Mouse (Mus musculus): Measurements from ENCODE around the gene Fh1.

The Fh1 gene

GRCm38 (mm10) chr1:175625257-175625879 lies at the start of gene Fh1:
Gene Fh1 (minus strand): TSS chr1:175625635.
- peak; percentile 91 for DNase-seq (ENCODE audit: low read depth, low spot score)

DNA sequence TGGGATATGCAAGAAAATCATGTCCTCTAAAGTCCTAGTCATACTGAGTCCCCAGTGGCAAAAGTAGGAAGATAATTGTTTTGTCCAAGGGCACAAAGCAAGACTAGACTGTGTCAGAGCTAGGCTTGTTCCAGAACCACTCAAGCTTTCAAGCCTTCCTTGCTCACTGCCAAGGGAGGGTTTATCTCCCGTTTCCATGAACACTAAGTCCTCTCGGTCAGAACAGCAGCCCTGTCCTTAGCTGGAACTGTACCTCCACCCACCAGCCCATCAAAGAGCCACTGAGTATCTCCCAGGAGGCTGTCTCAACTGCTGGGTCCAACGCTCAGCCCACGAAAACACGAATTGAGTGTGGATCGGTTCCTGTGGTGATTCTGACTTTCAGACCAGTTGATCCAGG lies 49.7 kb upstream of the Fh1 start:
- DNase-seq (ENCODE audit: low read depth, low spot score) = no peak

DNA sequence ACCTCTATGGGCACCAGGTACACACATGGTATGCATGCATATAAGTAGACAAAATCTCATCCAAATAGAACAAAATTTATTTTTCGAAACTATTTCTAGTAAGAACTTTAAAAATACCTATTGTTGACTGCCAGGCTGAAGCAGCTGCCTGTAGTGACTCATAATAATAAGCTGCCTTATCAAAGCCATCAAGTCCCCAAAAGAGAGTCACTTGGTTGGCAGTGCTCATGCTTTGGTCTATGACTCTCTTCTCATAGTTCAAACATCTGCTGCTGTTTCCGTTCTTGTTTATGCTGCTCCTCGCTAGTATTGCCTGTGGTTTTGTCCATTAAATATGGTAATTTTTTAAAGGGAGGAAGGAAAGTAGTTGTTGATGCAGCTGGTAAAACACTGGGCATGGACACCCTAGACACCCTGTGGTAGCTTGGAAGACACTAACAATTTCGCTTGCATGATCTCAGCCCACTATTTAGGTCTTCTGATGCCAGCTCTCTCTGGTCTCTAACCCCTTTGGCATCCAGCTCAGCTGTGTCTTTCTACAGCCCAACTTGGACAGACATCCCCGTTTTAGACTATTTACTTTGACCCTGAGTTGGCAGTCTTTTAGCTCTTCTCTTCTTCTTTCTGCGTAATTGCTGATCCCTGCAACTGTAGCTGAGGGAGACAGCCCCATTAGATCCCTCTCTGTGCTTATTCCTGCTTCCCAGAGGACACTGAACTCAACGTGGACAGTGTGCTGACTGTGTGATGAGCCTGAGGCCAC lies 48.3 kb upstream of the Fh1 start:
- no peak for DNase-seq (ENCODE audit: low read depth, low spot score)

GRCm38 (mm10) chr1:175671626-175672025 lies 46.2 kb upstream of the Fh1 start:
- no peak for DNase-seq (ENCODE audit: low read depth, low spot score)

- no peak for DNase-seq (ENCODE audit: low read depth, low spot score)
Observed at GRCm38 (mm10) chr1:175670042-175670441, 44.6 kb upstream of the Fh1 start.

GRCm38 (mm10) chr1:175669456-175669855 lies 44.0 kb upstream of the Fh1 start:
- no peak for DNase-seq (ENCODE audit: low read depth, low spot score)

DNA sequence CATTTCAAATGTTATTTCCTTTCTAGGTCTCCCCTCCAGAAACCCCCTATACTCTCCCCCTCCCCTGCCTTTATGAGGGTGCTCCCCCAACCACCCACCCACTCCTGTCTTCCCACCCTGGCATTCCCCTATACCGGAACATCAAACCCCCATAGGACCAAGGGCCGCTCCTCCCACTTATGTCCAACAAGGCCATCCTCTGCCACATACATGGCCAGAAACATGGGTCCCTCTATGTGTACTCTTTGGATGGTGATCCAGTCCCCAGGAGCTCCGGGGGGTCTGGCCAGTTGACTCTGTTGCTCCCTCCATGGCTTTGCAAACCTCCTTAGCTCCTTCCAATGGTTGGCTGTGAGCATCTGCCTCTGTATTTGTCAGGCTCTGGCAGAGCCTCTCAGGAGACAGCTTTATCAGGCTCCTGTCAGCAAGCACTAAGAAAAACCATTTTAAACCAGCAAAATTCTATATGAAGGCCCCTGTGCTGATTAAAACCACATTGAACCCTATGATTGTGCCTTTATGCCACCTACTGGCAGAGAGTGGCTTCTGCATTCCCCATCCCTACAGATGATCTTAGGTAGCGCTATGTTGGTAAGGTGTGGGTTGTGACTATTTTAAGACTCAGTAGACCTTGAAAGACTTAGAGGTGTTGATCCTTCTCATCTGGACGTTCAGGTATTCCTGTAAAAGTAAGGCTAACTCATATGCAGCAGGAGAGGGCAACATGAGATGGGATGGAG lies 43.4 kb upstream of the Fh1 start:
- no peak for DNase-seq (ENCODE audit: low read depth, low spot score)

- DNase-seq (ENCODE audit: low read depth, low spot score) = no peak
Observed at GRCm38 (mm10) chr1:175659900-175660299, 34.5 kb upstream of the Fh1 start.

GRCm38 (mm10) chr1:175648615-175649014 lies 23.2 kb upstream of the Fh1 start:
- DNase-seq (ENCODE audit: low read depth, low spot score) = no peak

GRCm38 (mm10) chr1:175646952-175647351 lies 21.5 kb upstream of the Fh1 start:
- DNase-seq (ENCODE audit: low read depth, low spot score) = no peak

GRCm38 (mm10) chr1:175643496-175644265 lies 18.2 kb upstream of the Fh1 start:
- no peak for DNase-seq (ENCODE audit: low read depth, low spot score)

DNA sequence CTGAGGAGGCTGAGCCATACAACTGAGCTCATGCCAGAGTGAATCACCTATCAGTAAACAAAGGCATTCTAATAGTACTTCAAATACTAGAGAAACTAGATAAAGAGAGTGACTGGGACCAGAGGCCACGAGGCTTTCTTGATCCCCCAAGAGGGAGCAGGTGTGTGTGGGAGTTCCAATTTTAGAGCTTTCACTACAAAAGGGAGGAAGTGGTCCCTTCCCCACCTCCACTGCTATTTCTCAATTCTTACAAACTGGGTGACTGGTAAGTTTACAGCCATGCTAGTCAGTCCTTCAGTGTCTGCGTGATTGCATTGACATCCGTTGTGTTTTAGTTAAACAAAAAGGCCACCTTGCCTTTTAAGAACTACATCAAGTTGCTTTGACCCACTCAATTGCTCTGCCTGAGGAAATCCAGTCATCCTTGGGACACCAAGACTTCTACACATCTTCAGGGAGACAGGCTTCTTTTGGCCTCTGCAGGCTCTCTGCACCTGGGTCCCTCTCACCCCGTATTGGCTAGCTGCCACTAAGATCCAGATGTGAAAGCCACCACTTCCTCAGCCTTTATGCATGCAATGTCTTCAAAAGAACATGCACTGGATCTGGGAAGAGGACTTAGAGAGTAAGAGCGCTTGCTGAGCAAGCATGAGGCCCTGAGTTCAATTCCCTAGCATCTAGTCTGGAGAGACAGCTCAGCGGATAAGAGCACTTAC lies 15.2 kb upstream of the Fh1 start:
- DNase-seq (ENCODE audit: low read depth, low spot score) = no peak

DNA sequence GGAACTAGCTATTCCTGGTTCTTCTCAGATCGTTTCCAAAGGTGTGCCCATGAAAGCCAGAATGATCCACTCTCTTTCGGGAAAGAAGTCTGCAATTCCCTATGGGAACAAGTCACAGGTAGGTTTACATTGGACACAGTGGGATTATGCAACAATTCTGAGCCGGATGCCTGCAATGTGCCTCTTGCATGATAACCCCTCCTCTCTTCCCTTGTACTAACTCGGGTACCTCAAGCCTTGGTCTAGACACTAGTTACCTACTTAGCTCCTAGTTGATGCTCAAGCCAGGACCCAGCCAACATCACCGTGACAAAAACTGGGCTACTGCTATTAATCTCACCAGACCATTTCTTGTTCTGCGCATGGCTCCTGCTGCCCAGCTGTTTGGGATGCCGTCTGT lies 13.6 kb upstream of the Fh1 start:
- no peak for DNase-seq (ENCODE audit: low read depth, low spot score)

DNA sequence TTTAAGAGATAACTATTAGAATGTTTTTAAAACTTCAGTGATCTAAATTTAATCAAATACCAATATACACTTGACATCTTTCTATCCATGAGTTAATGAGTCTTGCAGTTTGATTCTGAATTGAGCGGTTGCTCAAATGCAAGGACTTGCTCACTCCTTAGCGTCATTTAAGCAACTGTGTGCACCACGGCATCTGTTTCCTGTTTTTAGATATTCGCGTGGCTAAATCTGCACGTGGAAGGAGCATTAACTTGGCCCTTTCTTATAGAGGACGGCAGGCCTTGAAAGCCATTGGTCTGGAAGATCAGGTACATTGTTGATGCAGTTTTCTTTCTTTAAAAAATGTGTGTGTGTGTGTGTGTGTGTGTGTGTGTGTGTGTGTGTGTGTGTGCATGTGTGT lies 12.2 kb upstream of the Fh1 start:
- no peak for DNase-seq (ENCODE audit: low read depth, low spot score)

GRCm38 (mm10) chr1:175632470-175632869 lies 7.0 kb upstream of the Fh1 start:
- no peak for DNase-seq (ENCODE audit: low read depth, low spot score)

DNA sequence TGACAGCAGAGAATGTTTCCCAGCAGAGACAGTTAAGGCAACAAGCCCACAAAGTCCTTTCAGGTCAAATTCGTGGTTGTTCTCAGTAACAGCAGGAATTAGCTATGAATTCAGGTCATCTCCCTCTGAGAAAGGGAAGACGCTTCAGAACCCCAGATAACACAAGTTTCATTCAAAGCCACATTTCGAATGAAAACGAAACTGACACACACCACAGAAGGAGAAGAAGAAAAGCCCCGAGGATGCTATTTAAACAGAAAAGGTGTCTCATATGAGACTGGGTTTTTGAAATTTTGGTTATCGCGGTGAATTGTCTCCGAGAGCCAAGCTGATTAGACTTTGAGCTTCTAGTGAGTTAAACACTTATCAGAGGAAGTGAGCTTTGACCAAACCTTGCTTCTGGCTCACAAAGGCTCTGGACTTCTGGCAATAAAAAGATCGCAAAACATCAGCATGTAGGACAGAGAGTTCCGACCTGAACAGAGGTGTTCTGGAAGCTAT lies 6.3 kb upstream of the Fh1 start:
- DNase-seq (ENCODE audit: low read depth, low spot score) = no peak

- no peak for DNase-seq (ENCODE audit: low read depth, low spot score)
Observed at GRCm38 (mm10) chr1:175631080-175631479, 5.6 kb upstream of the Fh1 start.

- no peak for DNase-seq (ENCODE audit: low read depth, low spot score)
Observed at GRCm38 (mm10) chr1:175630345-175630744, 4.9 kb upstream of the Fh1 start.

DNA sequence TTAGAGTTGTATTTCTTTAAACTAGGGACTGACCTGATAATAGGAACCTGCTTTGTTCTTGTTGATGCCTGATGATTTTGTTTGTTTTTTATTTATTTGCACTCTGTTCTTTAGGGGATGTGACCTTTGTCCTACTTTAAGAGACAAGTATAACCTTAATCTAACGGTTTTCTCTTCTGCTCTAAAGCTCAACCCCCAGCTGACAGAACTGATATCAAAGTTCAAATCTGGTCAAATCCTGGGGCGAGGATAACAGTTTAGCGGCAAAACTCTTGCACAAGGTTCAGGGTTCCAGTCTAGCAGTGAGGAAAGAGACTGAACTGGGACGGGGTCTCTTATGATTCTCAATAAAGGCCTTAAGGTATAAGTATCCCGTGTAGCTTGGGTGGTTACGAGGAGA lies 3.8 kb upstream of the Fh1 start:
- no peak for DNase-seq (ENCODE audit: low read depth, low spot score)

GRCm38 (mm10) chr1:175625990-175626692 lies 706 bp upstream of the Fh1 start:
- peak; percentile 37 for DNase-seq (ENCODE audit: low read depth, low spot score)

Measured in retina, adult 2 months (tissue).